Mouse (Mus musculus) hindbrain, embryonic 12.5 days (tissue): ENCODE measurements at regions not wholly inside any gene's neighbourhood (a gene's known extent, or its start where the extent isn't known, plus 50 kb on each side); places are given as distances from the start of the nearest gene placed in this dataset.

Experiments
- ATAC-seq: fragments of 200-750 bp; cut with Nextera tagmentation; 2 replicates; pipeline ENCODE4 v1.8.0; 2017; ENCODE audit warnings: moderate TSS enrichment; ENCODE audit not compliant: low FRiP score
- H3K27ac ChIP-seq: fragments of 300-500 bp; sonication (generic); 2 replicates; pipeline ENCODE4 v1.5.1; 2016; ENCODE audit warnings: mild to moderate bottlenecking
- H3K27me3 ChIP-seq: fragments of 300-500 bp; sonication (generic); 2 replicates; pipeline ENCODE4 v1.6.1; 2016; ENCODE audit warnings: mild to moderate bottlenecking
- H3K36me3 ChIP-seq: fragments of 300-500 bp; sonication (generic); 2 replicates; pipeline ENCODE4 v1.6.1; 2016; ENCODE audit warnings: mild to moderate bottlenecking
- H3K4me1 ChIP-seq: fragments of 300-500 bp; sonication (generic); 2 replicates; pipeline ENCODE4 v1.6.1; 2016
- H3K4me2 ChIP-seq: fragments of 300-500 bp; sonication (generic); replicated peaks from 2 replicates; pipeline ENCODE4 v1.6.1; 2016; ENCODE audit warnings: mild to moderate bottlenecking
- H3K4me3 ChIP-seq: fragments of 300-500 bp; sonication (generic); 2 replicates; pipeline ENCODE4 v1.5.1; 2016; ENCODE audit warnings: mild to moderate bottlenecking
- H3K9ac ChIP-seq: fragments of 300-500 bp; sonication (generic); 2 replicates; pipeline ENCODE4 v1.6.1; 2016; ENCODE audit warnings: mild to moderate bottlenecking, moderate library complexity
- H3K9me3 ChIP-seq: fragments of 300-500 bp; sonication (generic); replicated peaks from 2 replicates; pipeline ENCODE4 v1.6.1; 2016; ENCODE audit warnings: mild to moderate bottlenecking
- WGBS: fragments of 180-500 bp; shearing (Covaris S2); methylation state at CpG from one replicate; pipeline ENCODE4 v1.1.7; 2016; 5-methylcytosine and 5-hydroxymethylcytosine counted together

GRCm38 (mm10) chr1:94642296-94642695 is 589.9 kb upstream of the Pdcd1 start:
- H3K9me3 ChIP-seq: no peaks in the 10 kb centered on the region
- H3K27ac ChIP-seq: no peak overlapping the region
- H3K4me3 ChIP-seq: no peak overlapping the region
- H3K36me3 ChIP-seq: no peaks in the 10 kb centered on the region
- H3K9ac ChIP-seq: no peak overlapping the region
- no peaks in the 10 kb centered on the region for H3K27me3 ChIP-seq
- no peaks in the 10 kb centered on the region for H3K4me1 ChIP-seq
- H3K4me2 ChIP-seq: no peak overlapping the region
- 94% methylated on average over 1 of the region's 1 CpGs for WGBS
- no peak for ATAC-seq

GRCm38 (mm10) chr1:94658218-94658617 is 605.9 kb upstream of the Pdcd1 start:
- no peak overlapping the region for H3K9ac ChIP-seq
- H3K4me2 ChIP-seq: no peak overlapping the region
- H3K36me3 ChIP-seq: no peaks in the 10 kb centered on the region
- H3K27ac ChIP-seq: no peak overlapping the region
- ATAC-seq: no peak
- H3K27me3 ChIP-seq: no peaks in the 10 kb centered on the region
- no peak overlapping the region for H3K4me3 ChIP-seq
- H3K9me3 ChIP-seq: no peaks in the 10 kb centered on the region
- no peaks in the 10 kb centered on the region for H3K4me1 ChIP-seq

GRCm38 (mm10) chr1:94671641-94672040 is 619.3 kb upstream of the Pdcd1 start:
- 74% methylated on average over 4 of the region's 4 CpGs for WGBS
- Histone ChIP-seq H3K9ac (no peak overlapping the region), H3K27ac (no peak overlapping the region), H3K36me3 (no peaks in the 10 kb centered on the region), H3K9me3 (no peaks in the 10 kb centered on the region), H3K27me3 (no peaks in the 10 kb centered on the region), H3K4me2 (no peak overlapping the region), H3K4me1 (no peaks in the 10 kb centered on the region), H3K4me3 (no peak overlapping the region)
- no peak for ATAC-seq

GRCm38 (mm10) chr1:94700517-94700916 is 612.9 kb upstream of the Fam174a start:
- no peaks in the 10 kb centered on the region for H3K9me3 ChIP-seq
- H3K27ac ChIP-seq: no peak overlapping the region
- WGBS: 68% methylated on average over 1 of the region's 1 CpGs
- no peak for ATAC-seq
- H3K4me3 ChIP-seq: no peak overlapping the region
- no peak overlapping the region for H3K4me2 ChIP-seq
- no peaks in the 10 kb centered on the region for H3K27me3 ChIP-seq
- no peak overlapping the region for H3K9ac ChIP-seq
- no peaks in the 10 kb centered on the region for H3K36me3 ChIP-seq
- no peaks in the 10 kb centered on the region for H3K4me1 ChIP-seq

GRCm38 (mm10) chr1:94701688-94702087 is 611.7 kb upstream of the Fam174a start:
- no peak for ATAC-seq

GRCm38 (mm10) chr1:94712812-94713211 is 600.6 kb upstream of the Fam174a start:
- Histone ChIP-seq H3K27me3 (no peaks in the 10 kb centered on the region), H3K4me1 (0 out of 2 replicates have a peak, but pooled peaks cover 5% of the 10 kb centered on the region), H3K9me3 (no peaks in the 10 kb centered on the region), H3K4me3 (no peak overlapping the region), H3K27ac (no peak overlapping the region), H3K4me2 (no peak overlapping the region), H3K9ac (no peak overlapping the region), H3K36me3 (no peaks in the 10 kb centered on the region)
- WGBS: 9% methylated on average over 5 of the region's 5 CpGs
- ATAC-seq: no peak

More at GRCm38 (mm10) chr1:94701688-94702087, 611.7 kb upstream of the Fam174a start:
- no peak overlapping the region for H3K27ac ChIP-seq
- H3K27me3 ChIP-seq: no peaks in the 10 kb centered on the region
- no peak overlapping the region for H3K9ac ChIP-seq
- 91% methylated on average over 1 of the region's 1 CpGs for WGBS
- H3K36me3 ChIP-seq: no peaks in the 10 kb centered on the region
- no peak overlapping the region for H3K4me3 ChIP-seq
- no peak overlapping the region for H3K4me2 ChIP-seq
- H3K4me1 ChIP-seq: no peaks in the 10 kb centered on the region
- H3K9me3 ChIP-seq: no peaks in the 10 kb centered on the region

GRCm38 (mm10) chr1:94717699-94718098 is 595.7 kb upstream of the Fam174a start:
- Histone ChIP-seq H3K36me3 (no peaks in the 10 kb centered on the region), H3K4me3 (no peak overlapping the region), H3K9me3 (no peaks in the 10 kb centered on the region), H3K27me3 (no peaks in the 10 kb centered on the region), H3K4me1 (0 out of 2 replicates have a peak, but pooled peaks cover 3% of the 10 kb centered on the region), H3K4me2 (no peak overlapping the region), H3K27ac (no peak overlapping the region), H3K9ac (no peak overlapping the region)
- ATAC-seq: no peak
- WGBS: 79% methylated on average over 2 of the region's 2 CpGs

GRCm38 (mm10) chr1:94753523-94753922 is 559.9 kb upstream of the Fam174a start:
- Histone ChIP-seq H3K9me3 (no peaks in the 10 kb centered on the region), H3K36me3 (no peaks in the 10 kb centered on the region), H3K4me3 (no peak overlapping the region), H3K9ac (no peak overlapping the region), H3K4me2 (no peak overlapping the region), H3K27ac (no peak overlapping the region), H3K27me3 (no peaks in the 10 kb centered on the region), H3K4me1 (no peaks in the 10 kb centered on the region)
- no peak for ATAC-seq
- 60% methylated on average over 1 of the region's 1 CpGs for WGBS

- ATAC-seq: peak; percentile 66
- no peaks in the 10 kb centered on the region for H3K4me1 ChIP-seq
- H3K27ac ChIP-seq: no peak overlapping the region
- H3K36me3 ChIP-seq: no peaks in the 10 kb centered on the region
- no peak overlapping the region for H3K4me2 ChIP-seq
- 59% methylated on average over 2 of the region's 2 CpGs for WGBS
- H3K4me3 ChIP-seq: no peak overlapping the region
- no peaks in the 10 kb centered on the region for H3K9me3 ChIP-seq
- no peak overlapping the region for H3K9ac ChIP-seq
- no peaks in the 10 kb centered on the region for H3K27me3 ChIP-seq
These were observed 524.3 kb upstream of the Fam174a start for GRCm38 (mm10) chr1:94789019-94789585.

- no peak overlapping the region for H3K4me2 ChIP-seq
- no peaks in the 10 kb centered on the region for H3K4me1 ChIP-seq
- H3K4me3 ChIP-seq: no peak overlapping the region
- no peak overlapping the region for H3K9ac ChIP-seq
- no peak for ATAC-seq
- H3K9me3 ChIP-seq: no peaks in the 10 kb centered on the region
- 45% methylated on average over 7 of the region's 7 CpGs for WGBS
- H3K36me3 ChIP-seq: no peaks in the 10 kb centered on the region
- H3K27me3 ChIP-seq: no peaks in the 10 kb centered on the region
- no peak overlapping the region for H3K27ac ChIP-seq
These were observed 522.8 kb upstream of the Fam174a start for GRCm38 (mm10) chr1:94790604-94791003.

- Histone ChIP-seq H3K9me3 (no peaks in the 10 kb centered on the region), H3K9ac (no peak overlapping the region), H3K4me3 (no peak overlapping the region), H3K4me1 (peaks cover 3% of the 10 kb centered on the region; the same call in 1 of the 2 replicates), H3K27me3 (no peaks in the 10 kb centered on the region), H3K36me3 (no peaks in the 10 kb centered on the region), H3K27ac (no peak overlapping the region), H3K4me2 (no peak overlapping the region)
- WGBS: 63% methylated on average over 6 of the region's 6 CpGs
- no peak for ATAC-seq
These were observed 522.4 kb upstream of the Fam174a start for GRCm38 (mm10) chr1:94791052-94791451.

GRCm38 (mm10) chr1:94796028-94796427 is 517.4 kb upstream of the Fam174a start:
- Histone ChIP-seq H3K4me1 (peaks cover 3% of the 10 kb centered on the region; the same call in 1 of the 2 replicates), H3K9ac (no peak overlapping the region), H3K4me3 (no peak overlapping the region), H3K9me3 (no peaks in the 10 kb centered on the region), H3K36me3 (no peaks in the 10 kb centered on the region), H3K27me3 (no peaks in the 10 kb centered on the region), H3K27ac (no peak overlapping the region), H3K4me2 (no peak overlapping the region)
- WGBS: 56% methylated on average over 1 of the region's 1 CpGs
- ATAC-seq: no peak

- Histone ChIP-seq H3K27ac (no peak overlapping the region), H3K9me3 (no peaks in the 10 kb centered on the region), H3K4me2 (no peak overlapping the region), H3K4me1 (no peaks in the 10 kb centered on the region), H3K9ac (no peak overlapping the region), H3K4me3 (no peak overlapping the region), H3K36me3 (no peaks in the 10 kb centered on the region), H3K27me3 (no peaks in the 10 kb centered on the region)
- ATAC-seq: no peak
These were observed 509.7 kb upstream of the Fam174a start for GRCm38 (mm10) chr1:94803722-94804121.
